Mouse (Mus musculus): ENCODE measurements around the gene Mettl6.

DNA sequence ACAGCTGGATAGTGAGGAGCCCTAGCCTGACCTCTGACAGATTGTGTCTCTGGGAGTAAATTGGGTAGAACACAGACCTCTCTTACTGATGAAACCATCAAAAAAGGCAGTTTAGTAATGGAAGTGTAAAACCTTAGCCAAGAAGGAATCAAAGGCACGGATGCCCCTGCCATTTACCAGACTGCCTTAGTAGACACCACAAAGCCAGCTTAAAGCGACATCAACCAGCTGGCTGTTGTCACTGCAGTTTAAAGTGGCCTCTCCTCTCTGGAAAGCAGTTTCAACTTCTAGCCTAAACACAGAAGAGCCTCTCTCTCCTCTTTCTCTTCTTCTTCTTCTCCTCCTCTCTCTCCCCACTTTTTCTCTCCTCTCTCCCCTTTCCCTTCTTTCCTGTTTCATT is 26.5 kb upstream of the Mettl6 start:
- TF ChIP-seq ZNF384 (IDR thresholded peaks at IDR 0.05; ENCODE audit: low read depth, low read length): no peak
- no peak for TF ChIP-seq MAFK (IDR thresholded peaks at IDR 0.05; ENCODE audit: insufficient read depth, low read depth, low read length)
